8 mouse cellular contexts compared by ENCODE assay signal in the genomic region with DNA sequence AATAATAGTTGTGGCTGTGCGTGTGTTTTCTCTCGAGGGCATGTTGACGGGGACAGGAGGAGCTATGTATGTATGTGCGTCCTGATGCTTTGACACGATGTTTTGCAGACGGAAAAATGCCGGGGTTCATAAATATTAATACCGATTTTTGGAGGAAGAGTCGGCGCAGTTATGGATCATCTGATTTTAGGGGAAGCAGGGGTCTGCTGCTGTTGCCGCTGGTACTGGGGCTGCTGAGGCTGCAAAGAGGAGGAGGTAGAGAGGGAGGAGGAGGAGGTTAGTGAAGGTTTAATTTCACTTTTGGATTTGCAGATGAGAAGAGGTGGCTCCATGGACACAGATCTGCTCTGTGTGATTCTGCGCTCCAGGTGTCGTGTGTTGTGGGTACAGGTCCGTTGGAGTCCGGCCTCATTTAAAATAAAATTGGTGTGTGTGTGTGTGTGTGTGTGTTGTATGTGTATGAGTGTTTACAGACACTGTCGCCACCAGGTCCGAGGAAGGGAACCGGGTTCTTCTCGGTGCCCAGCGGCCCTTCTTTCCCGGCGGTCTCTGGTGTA. TPM values are rescaled to one million over a fixed set of nuclear protein-coding genes. Genes with fewer than 3 reads are reported as not detected.
DNase-seq lines count a peak whose midpoint lies in the region; ATAC-seq and TF ChIP-seq lines count a peak whose summit lies in the region.

No protein-coding gene starts in this region.

- H3K4me3 ChIP-seq in embryonic facial prominence, embryonic 10.5 days: peak overlapping the region; percentile 92
- H3K4me3 ChIP-seq in heart, postnatal 0 days (ENCODE audit: low read depth, low read length): peak overlapping the region; percentile 81
- peak overlapping the region; percentile 88 for H3K4me3 ChIP-seq in midbrain, embryonic 11.5 days (ENCODE audit: low read depth, low read length)

- peak overlapping the region; percentile 69 for H3K4me2 ChIP-seq in heart, postnatal 0 days (ENCODE audit: low read depth, low read length)
- H3K4me2 ChIP-seq in midbrain, embryonic 11.5 days: peak overlapping the region; percentile 78

- peaks cover 23% of the 10 kb centered on the region for H3K4me1 ChIP-seq in embryonic facial prominence, embryonic 10.5 days
- peaks cover 31% of the 10 kb centered on the region for H3K4me1 ChIP-seq in heart, postnatal 0 days (ENCODE audit: control insufficient read depth, insufficient read depth)
- peaks cover 6% of the 10 kb centered on the region; the same call in 1 of the 2 replicates for H3K4me1 ChIP-seq in midbrain, embryonic 11.5 days (ENCODE audit: control insufficient read depth, insufficient read depth, low read length)

- no peak for TF ChIP-seq EP300 in heart, postnatal 0 days (IDR thresholded peaks at IDR 0.05; ENCODE audit: low read depth)

- intact Hi-C loops in left cerebral cortex, postnatal 14 days (cut with DNase I): loop anchor here (5.0 kb wide), 3 partner anchors 48 to 212 kb away; no protein-coding TSS in a partner anchor

- H3K27me3 ChIP-seq in embryonic facial prominence, embryonic 10.5 days (replicated peaks; ENCODE audit: low read depth, poor library complexity, severe bottlenecking): no peaks in the 10 kb centered on the region
- no peaks in the 10 kb centered on the region for H3K27me3 ChIP-seq in heart, postnatal 0 days (ENCODE audit: control insufficient read depth, insufficient read depth, low read length)
- no peaks in the 10 kb centered on the region for H3K27me3 ChIP-seq in midbrain, embryonic 11.5 days (ENCODE audit: control insufficient read depth, insufficient read depth, low read length)

- H3K36me3 ChIP-seq in embryonic facial prominence, embryonic 10.5 days (replicated peaks): no peaks in the 10 kb centered on the region
- H3K36me3 ChIP-seq in heart, postnatal 0 days (replicated peaks; ENCODE audit: control insufficient read depth, insufficient read depth, low read length): no peaks in the 10 kb centered on the region
- no peaks in the 10 kb centered on the region for H3K36me3 ChIP-seq in midbrain, embryonic 11.5 days (ENCODE audit: control insufficient read depth, insufficient read depth, low read length)

- peak overlapping the region; percentile 98 for H3K27ac ChIP-seq in embryonic facial prominence, embryonic 10.5 days (replicated peaks)
- H3K27ac ChIP-seq in heart, postnatal 0 days (ENCODE audit: low read depth): peak overlapping the region; percentile 94
- peak overlapping the region; percentile 79 for H3K27ac ChIP-seq in midbrain, embryonic 11.5 days (ENCODE audit: low read depth, low read length)

- H3K9me3 ChIP-seq in embryonic facial prominence, embryonic 10.5 days: peaks cover 4% of the 10 kb centered on the region; the same call in 1 of the 2 replicates
- H3K9me3 ChIP-seq in heart, postnatal 0 days (replicated peaks; ENCODE audit: control insufficient read depth, low read length): no peaks in the 10 kb centered on the region
- peaks cover 6% of the 10 kb centered on the region; the same call in 1 of the 2 replicates for H3K9me3 ChIP-seq in midbrain, embryonic 11.5 days (ENCODE audit: control insufficient read depth, low read length)

- TF ChIP-seq CTCF in heart, postnatal 0 days (IDR thresholded peaks at IDR 0.05; ENCODE audit: low read depth): no peak

- H3K9ac ChIP-seq in heart, postnatal 0 days (replicated peaks; ENCODE audit: low read depth, low read length): peak overlapping the region; percentile 87
- H3K9ac ChIP-seq in midbrain, embryonic 11.5 days (ENCODE audit: low read length): peak overlapping the region; percentile 96

- under 1% methylated on average over 22 of the region's 22 CpGs for WGBS in embryonic facial prominence, embryonic 10.5 days
- WGBS in heart, postnatal 0 days: under 1% methylated on average over 22 of the region's 22 CpGs
- under 1% methylated on average over 22 of the region's 22 CpGs for WGBS in midbrain, embryonic 11.5 days

- ATAC-seq in heart, postnatal 0 days (ENCODE audit: insufficient read depth, low read depth): no peak
- peak; percentile 24 for ATAC-seq in midbrain, embryonic 11.5 days (ENCODE audit: low FRiP score)

- DNase-seq in cerebellum, adult 11 months: peak; percentile 15
- no peak for DNase-seq in cerebellum, adult 18-20 months
- DNase-seq in B cell, adult 2 months: peak; percentile 58 to 65
- DNase-seq in embryonic facial prominence, embryonic 10.5 days (ENCODE audit: low spot score): peak; percentile 42
- no peak for DNase-seq in heart, postnatal 0 days (ENCODE audit: low spot score)
- peak; percentile 21 to 38 for DNase-seq in left cerebral cortex, postnatal 14 days (ENCODE audit: low spot score in 2 of 2)
- peak; percentile 96 for DNase-seq in midbrain, embryonic 11.5 days (ENCODE audit: low spot score, missing footprints)
- peak; percentile 35 to 40 for DNase-seq in thymus, postnatal 10 days (ENCODE audit: low spot score in 2 of 2)

RNA-seq across cellular contexts. Expression of a gene that starts 0.5 kb away (rescaled TPM):
- 9.7 TPM in 2 replicates for polyA plus RNA-seq in embryonic facial prominence, embryonic 10.5 days (2016; fragmentation: Nextera tagmentation; extraction: Ambion mirVana)
- total RNA-seq in heart, postnatal 0 days (2014; rRNA removed; ENCODE audit: low replicate concordance): 3.5 and 4.6 TPM in 2 replicates
- 22.2 and 22.5 TPM in 2 replicates for polyA plus RNA-seq in heart, postnatal 0 days (2015; fragmentation: Nextera tagmentation; extraction: Ambion mirVana)
- total RNA-seq in left cerebral cortex, postnatal 14 days (2021): 10 to 100 TPM; 40.6 to 44.3 TPM
- polyA plus RNA-seq in midbrain, embryonic 11.5 days (2014; fragmentation: Nextera tagmentation; extraction: Ambion mirVana): 9.2 and 11.1 TPM in 2 replicates

Comparison
In these comparisons a context has a peak if more than half of its experiments do, and no peak if none do; other contexts are left out.
1. DNase-seq: peak in cerebellum, adult 11 months (single experiment), B cell, adult 2 months (2 of 2), embryonic facial prominence, embryonic 10.5 days (single experiment), left cerebral cortex, postnatal 14 days (2 of 2), midbrain, embryonic 11.5 days (single experiment) and thymus, postnatal 10 days (2 of 2); none in cerebellum, adult 18-20 months (0 of 2) and heart, postnatal 0 days (single experiment).
2. Peak in every context shown above with its lines, with median percentiles within 50 percentile points of each other: H3K27ac ChIP-seq and H3K4me3 ChIP-seq.